Mouse (Mus musculus): ENCODE results near the gene Olfr1425. TPM values are rescaled to one million over a fixed set of nuclear protein-coding genes. Genes with fewer than 3 reads are reported as not detected.
"Not testable (repeated sequence)": the region's sequence is repeated elsewhere in the genome, so short reads cannot be mapped to it uniquely, and the experiment has no call there.

The Olfr1425 gene
- polyA plus RNA-seq, 1 experiment from 2014 or later: not detected

GRCm38 (mm10) chr19:12091913-12092312 is 14.4 kb upstream of the Olfr1425 start, which contains the start of gene Olfr1426:
Gene Olfr1426, minus strand, starts transcription at chr19:12092013.
- no peaks in the 10 kb centered on the region for H3K9me3 ChIP-seq (ENCODE audit: low read length)
- H3K9ac ChIP-seq (replicated peaks): no peak within 1 kb of the TSS
- 84% methylated on average over 1 of the region's 1 CpGs for WGBS (ENCODE audit: insufficient replicate concordance)
- TF ChIP-seq CTCF (IDR thresholded peaks at IDR 0.05; ENCODE audit: low read depth): no peak
- no peak for ATAC-seq
- no peak within 1 kb of the TSS for H3K4me3 ChIP-seq (ENCODE audit: low read depth, low read length)
- no peak within 1 kb of the TSS for H3K4me2 ChIP-seq (ENCODE audit: low read depth, low read length)
- no peak within 1 kb of the TSS for H3K27ac ChIP-seq (ENCODE audit: low read depth)
- no peak for DNase-seq
- no peaks in the 10 kb centered on the region for H3K4me1 ChIP-seq (ENCODE audit: insufficient read depth)
- no peaks in the 10 kb centered on the region for H3K36me3 ChIP-seq (replicated peaks; ENCODE audit: insufficient read depth, low read length)
- H3K27me3 ChIP-seq (ENCODE audit: insufficient read depth, low read length): no peaks in the 10 kb centered on the region

DNA sequence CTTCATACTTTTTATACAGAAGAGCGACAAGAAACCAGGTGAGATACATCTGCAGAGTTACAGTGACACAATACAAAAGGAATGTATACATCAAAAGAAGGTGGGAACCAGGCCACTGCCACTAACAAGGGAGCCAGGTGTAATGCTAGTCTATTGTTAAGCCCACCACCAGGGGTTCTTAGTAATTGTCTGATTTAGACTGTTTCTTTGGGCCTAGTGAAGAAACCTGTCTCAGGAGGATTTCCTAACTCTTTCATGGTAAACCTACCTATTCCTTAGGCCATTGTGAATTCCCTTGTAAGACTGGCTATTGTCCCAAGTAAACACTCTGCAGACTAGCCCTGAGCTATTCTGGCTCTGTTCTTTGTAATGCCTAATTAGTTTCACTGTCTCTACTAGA is 8.0 kb downstream of the Olfr1425 start:
- not testable (repeated sequence) for H3K36me3 ChIP-seq (replicated peaks; ENCODE audit: insufficient read depth, low read length); H3K27me3 ChIP-seq (ENCODE audit: insufficient read depth, low read length); ATAC-seq; H3K9me3 ChIP-seq (ENCODE audit: low read length); H3K9ac ChIP-seq (replicated peaks); H3K4me2 ChIP-seq (ENCODE audit: low read depth, low read length); DNase-seq; H3K27ac ChIP-seq (ENCODE audit: low read depth); H3K4me1 ChIP-seq (ENCODE audit: insufficient read depth); H3K4me3 ChIP-seq (ENCODE audit: low read depth, low read length)
- WGBS (ENCODE audit: insufficient replicate concordance): 81% methylated on average over 1 of the region's 1 CpGs

DNA sequence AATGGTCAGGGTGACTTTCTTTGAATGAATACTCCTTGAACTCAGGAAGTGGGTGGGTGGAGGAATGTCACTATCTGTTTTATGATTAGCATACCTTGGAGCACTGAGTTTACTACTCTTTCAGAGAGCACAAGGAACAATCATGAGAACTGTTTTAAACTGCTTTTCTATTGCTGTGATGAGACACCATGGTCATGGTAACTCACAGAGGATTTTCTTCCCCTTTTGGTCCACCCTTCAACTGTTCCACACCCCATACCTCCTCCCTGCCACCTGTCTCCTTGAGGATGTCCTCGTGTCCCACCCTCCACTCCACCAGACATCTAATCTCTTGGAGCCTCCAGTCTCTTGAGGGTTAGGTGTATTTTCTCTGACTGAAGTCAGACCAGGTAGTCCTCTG is 9.7 kb downstream of the Olfr1425 start:
- ATAC-seq; H3K4me1 ChIP-seq (ENCODE audit: insufficient read depth); H3K9ac ChIP-seq (replicated peaks); H3K9me3 ChIP-seq (ENCODE audit: low read length); H3K27me3 ChIP-seq (ENCODE audit: insufficient read depth, low read length); H3K4me3 ChIP-seq (ENCODE audit: low read depth, low read length); DNase-seq; H3K36me3 ChIP-seq (replicated peaks; ENCODE audit: insufficient read depth, low read length); H3K4me2 ChIP-seq (ENCODE audit: low read depth, low read length); H3K27ac ChIP-seq (ENCODE audit: low read depth): not testable (repeated sequence)
- 40% methylated on average over 1 of the region's 1 CpGs for WGBS (ENCODE audit: insufficient replicate concordance)

GRCm38 (mm10) chr19:12062582-12062981 is 14.9 kb downstream of the Olfr1425 start, which contains the start of gene Olfr1424:
Gene Olfr1424, minus strand, starts transcription at chr19:12062682.
- not testable (repeated sequence) for H3K27me3 ChIP-seq (ENCODE audit: insufficient read depth, low read length); DNase-seq; H3K4me1 ChIP-seq (ENCODE audit: insufficient read depth); H3K4me2 ChIP-seq (ENCODE audit: low read depth, low read length); ATAC-seq; H3K9ac ChIP-seq (replicated peaks); H3K4me3 ChIP-seq (ENCODE audit: low read depth, low read length); H3K9me3 ChIP-seq (ENCODE audit: low read length); H3K27ac ChIP-seq (ENCODE audit: low read depth); H3K36me3 ChIP-seq (replicated peaks; ENCODE audit: insufficient read depth, low read length)
- 80% methylated on average over 1 of the region's 1 CpGs for WGBS (ENCODE audit: insufficient replicate concordance)

GRCm38 (mm10) chr19:12043163-12043562 is 34.4 kb downstream of the Olfr1425 start:
- Histone ChIP-seq H3K27ac (ENCODE audit: low read depth) (no peak overlapping the region), H3K36me3 (replicated peaks; ENCODE audit: insufficient read depth, low read length) (no peaks in the 10 kb centered on the region), H3K9me3 (ENCODE audit: low read length) (no peaks in the 10 kb centered on the region), H3K4me2 (ENCODE audit: low read depth, low read length) (no peak overlapping the region), H3K4me1 (ENCODE audit: insufficient read depth) (no peaks in the 10 kb centered on the region), H3K4me3 (ENCODE audit: low read depth, low read length) (no peak overlapping the region), H3K9ac (replicated peaks) (no peak overlapping the region), H3K27me3 (ENCODE audit: insufficient read depth, low read length) (no peaks in the 10 kb centered on the region)
- DNase-seq (no peak), ATAC-seq (no peak)
- WGBS (ENCODE audit: insufficient replicate concordance): 82% methylated on average over 5 of the region's 5 CpGs
- no peak for TF ChIP-seq CTCF (IDR thresholded peaks at IDR 0.05; ENCODE audit: low read depth)
- TF ChIP-seq EP300 (IDR thresholded peaks at IDR 0.05; ENCODE audit: low read depth): no peak

GRCm38 (mm10) chr19:12041217-12041616 is 36.3 kb downstream of the Olfr1425 start, which contains the start of gene Olfr1423:
Gene Olfr1423, minus strand, starts transcription at chr19:12041317.
- 55% methylated on average over 2 of the region's 2 CpGs for WGBS (ENCODE audit: insufficient replicate concordance)
- Histone ChIP-seq H3K9me3 (ENCODE audit: low read length) (no peaks in the 10 kb centered on the region), H3K4me2 (ENCODE audit: low read depth, low read length) (no peak within 1 kb of the TSS), H3K4me1 (ENCODE audit: insufficient read depth) (no peaks in the 10 kb centered on the region), H3K36me3 (replicated peaks; ENCODE audit: insufficient read depth, low read length) (no peaks in the 10 kb centered on the region), H3K4me3 (ENCODE audit: low read depth, low read length) (no peak within 1 kb of the TSS), H3K9ac (replicated peaks) (no peak within 1 kb of the TSS), H3K27me3 (ENCODE audit: insufficient read depth, low read length) (no peaks in the 10 kb centered on the region), H3K27ac (ENCODE audit: low read depth) (no peak within 1 kb of the TSS)
- no peak for ATAC-seq
- no peak for TF ChIP-seq EP300 (IDR thresholded peaks at IDR 0.05; ENCODE audit: low read depth)
- no peak for TF ChIP-seq CTCF (IDR thresholded peaks at IDR 0.05; ENCODE audit: low read depth)
- DNase-seq: no peak

GRCm38 (mm10) chr19:12037727-12038126 is 39.8 kb downstream of the Olfr1425 start:
- no peak for ATAC-seq
- no peak for DNase-seq
- no peak overlapping the region for H3K27ac ChIP-seq (ENCODE audit: low read depth)
- H3K4me3 ChIP-seq (ENCODE audit: low read depth, low read length): no peak overlapping the region
- H3K4me1 ChIP-seq (ENCODE audit: insufficient read depth): no peaks in the 10 kb centered on the region
- H3K4me2 ChIP-seq (ENCODE audit: low read depth, low read length): no peak overlapping the region
- no peaks in the 10 kb centered on the region for H3K9me3 ChIP-seq (ENCODE audit: low read length)
- H3K27me3 ChIP-seq (ENCODE audit: insufficient read depth, low read length): no peaks in the 10 kb centered on the region
- TF ChIP-seq EP300 (IDR thresholded peaks at IDR 0.05; ENCODE audit: low read depth): no peak
- TF ChIP-seq CTCF (IDR thresholded peaks at IDR 0.05; ENCODE audit: low read depth): no peak
- H3K36me3 ChIP-seq (replicated peaks; ENCODE audit: insufficient read depth, low read length): no peaks in the 10 kb centered on the region
- no peak overlapping the region for H3K9ac ChIP-seq (replicated peaks)
